Mouse (Mus musculus): Measurements from ENCODE around the gene Khdc1b.
A peak's percentile ranks its signal among the peaks of the same experiment; 100 is the strongest.
"Not testable (repeated sequence)": the region's sequence is repeated elsewhere in the genome, so short reads cannot be mapped to it uniquely, and the experiment has no call there.

Khdc1b gene

GRCm38 (mm10) chr1:21383256-21383655 is at the start of gene Khdc1b:
Khdc1b (plus strand) TSS chr1:21383556.
- DNase-seq (ENCODE audit: inconsistent ontology term), result no peak

- DNase-seq (ENCODE audit: inconsistent ontology term), result no peak
These were observed 47.5 kb upstream of the Khdc1b start for GRCm38 (mm10) chr1:21335836-21336235.

- no peak for DNase-seq (ENCODE audit: inconsistent ontology term)
These were observed 42.6 kb upstream of the Khdc1b start for GRCm38 (mm10) chr1:21340745-21341144.

GRCm38 (mm10) chr1:21344253-21344652 is 39.1 kb upstream of the Khdc1b start:
- DNase-seq (ENCODE audit: inconsistent ontology term), result peak; percentile 13

DNA sequence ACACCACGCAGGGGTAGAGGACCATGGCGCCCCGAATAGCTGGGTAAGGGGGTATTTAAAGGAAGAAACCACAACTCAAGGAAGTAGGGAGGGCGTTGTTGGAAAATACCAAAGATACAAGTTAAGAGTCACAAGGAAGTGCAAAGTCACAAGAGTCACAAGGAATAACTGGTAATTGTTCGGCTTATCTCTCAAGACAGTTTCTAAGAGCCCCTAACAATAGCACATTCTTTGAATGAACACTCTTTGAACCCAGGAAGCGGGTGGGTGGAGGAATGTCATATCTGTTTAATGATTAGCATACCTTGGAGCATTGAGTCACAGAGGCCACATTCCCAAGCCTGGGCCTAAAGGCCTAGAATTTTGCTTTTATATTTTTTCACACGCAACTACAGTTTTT is 38.6 kb upstream of the Khdc1b start:
- not testable (repeated sequence) for DNase-seq (ENCODE audit: inconsistent ontology term)

DNA sequence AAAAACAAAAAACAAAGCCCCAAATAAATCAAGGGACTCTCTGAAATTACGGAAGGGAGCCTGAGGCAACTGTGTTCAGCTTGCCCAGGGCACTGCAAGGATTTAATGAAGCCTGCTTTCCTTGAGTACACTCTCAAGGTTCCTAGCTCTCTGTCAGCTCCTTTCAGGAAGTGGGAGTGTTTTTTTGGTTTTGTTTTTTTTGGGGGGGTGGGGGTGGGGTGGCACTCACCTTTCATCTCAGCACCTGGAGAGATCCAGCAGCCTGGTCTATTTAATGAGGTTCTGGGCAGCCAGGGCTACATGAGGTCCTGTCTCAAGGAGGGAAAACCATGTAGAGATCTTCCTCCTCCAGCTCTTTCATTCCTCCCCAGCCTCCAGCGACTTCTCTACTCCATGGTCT is 34.0 kb upstream of the Khdc1b start, which contains the start of gene Khdc1a:
Gene Khdc1a, plus strand, starts transcription at position 301 of the 400 bp plus-strand sequence.
- DNase-seq (ENCODE audit: inconsistent ontology term), result no peak

- not testable (repeated sequence) for DNase-seq (ENCODE audit: inconsistent ontology term)
These were observed 15.3 kb upstream of the Khdc1b start, which contains the start of gene Khdc1c for GRCm38 (mm10) chr1:21368031-21368430. Khdc1c (plus strand) TSS chr1:21368331.

DNA sequence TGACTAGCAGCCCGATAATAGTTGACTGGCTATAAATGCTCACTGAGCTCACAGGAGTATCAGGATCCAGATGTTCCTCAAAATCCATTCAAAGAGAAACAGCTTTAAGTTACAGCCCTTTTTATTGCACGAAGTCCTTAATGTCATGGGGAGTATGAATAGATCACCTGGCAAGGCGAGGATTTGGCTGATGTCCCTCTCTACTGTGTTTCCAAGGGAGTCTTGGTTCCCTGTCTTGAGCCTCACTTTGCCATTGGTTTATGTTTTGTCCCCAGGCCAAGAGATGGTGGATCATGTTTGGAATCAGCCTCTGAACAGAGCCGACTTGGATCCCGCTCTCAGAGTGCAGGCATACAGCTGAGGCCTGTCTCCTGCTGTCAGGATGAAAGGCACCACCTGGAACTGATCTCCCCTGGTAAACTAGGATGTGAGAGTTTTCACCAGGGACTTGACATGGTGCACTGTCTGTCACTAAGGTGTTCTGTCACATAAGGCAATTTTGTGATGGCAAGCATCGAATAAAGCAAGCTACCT is 7.8 kb downstream of the Khdc1b start:
- no peak for DNase-seq (ENCODE audit: inconsistent ontology term)

GRCm38 (mm10) chr1:21402804-21403203 is 19.4 kb downstream of the Khdc1b start:
- DNase-seq (ENCODE audit: inconsistent ontology term), result no peak

DNA sequence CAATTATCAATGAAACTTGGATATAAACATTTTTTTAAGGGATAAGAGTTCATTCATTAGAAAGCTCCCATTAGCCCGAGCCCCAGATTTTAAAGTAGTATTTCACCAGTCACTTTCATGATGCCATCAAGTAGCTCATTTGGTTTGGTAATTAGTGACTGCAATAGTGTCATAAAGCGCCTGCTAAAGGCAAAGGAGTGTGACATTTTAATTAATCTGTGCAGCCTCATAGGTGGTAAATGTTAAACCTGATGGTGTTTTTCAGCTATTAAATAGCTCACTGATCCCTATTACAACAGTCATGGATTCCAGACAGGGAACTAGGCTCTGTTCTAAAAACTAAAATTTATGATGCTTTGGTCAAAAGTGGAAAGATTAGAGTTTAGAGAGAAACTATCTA is 23.9 kb downstream of the Khdc1b start:
- no peak for DNase-seq (ENCODE audit: inconsistent ontology term)

GRCm38 (mm10) chr1:21411331-21412196 is 28.2 kb downstream of the Khdc1b start:
- peak; percentile 85 for DNase-seq (ENCODE audit: inconsistent ontology term)

DNA sequence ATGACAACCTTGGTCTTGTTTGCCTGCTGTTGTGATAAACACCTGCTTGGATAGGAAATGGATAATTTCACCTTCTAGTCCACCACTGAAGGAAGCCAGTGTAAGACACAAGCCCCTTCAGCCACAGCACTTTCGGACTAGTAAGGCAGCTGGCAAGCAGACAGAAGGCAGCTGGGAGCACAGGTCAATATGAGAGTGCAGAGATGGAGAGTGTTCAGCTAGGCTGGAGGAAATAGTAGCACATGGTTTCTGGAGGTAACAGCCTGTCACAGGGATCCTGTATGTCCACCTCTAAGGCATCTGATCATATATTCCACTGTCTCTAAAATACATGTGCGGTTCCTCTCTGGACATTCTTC is 28.8 kb downstream of the Khdc1b start:
- no peak for DNase-seq (ENCODE audit: inconsistent ontology term)

GRCm38 (mm10) chr1:21419370-21419769 is 36.0 kb downstream of the Khdc1b start:
- DNase-seq (ENCODE audit: inconsistent ontology term), result peak; percentile 11

- no peak for DNase-seq (ENCODE audit: inconsistent ontology term)
These were observed 42.3 kb downstream of the Khdc1b start for GRCm38 (mm10) chr1:21425654-21426053.

DNA sequence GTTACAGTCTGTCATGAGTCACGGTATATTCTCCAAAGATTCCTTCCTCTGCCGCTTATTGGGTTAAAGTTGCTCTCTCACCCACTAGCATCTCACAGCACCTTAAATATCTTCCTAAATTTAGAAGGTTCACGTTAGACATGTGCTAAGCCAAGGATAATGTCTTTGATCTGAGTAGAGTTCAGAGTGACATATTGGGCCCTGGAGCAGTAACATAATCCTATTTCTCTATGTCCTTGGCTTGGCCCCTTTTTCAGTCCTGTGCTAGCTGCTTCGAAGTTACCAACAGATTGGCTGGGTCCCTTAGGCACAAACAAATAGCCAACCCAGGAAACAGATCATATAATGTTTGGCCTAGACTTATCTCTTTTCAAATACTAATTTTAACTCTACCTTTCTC is 44.7 kb downstream of the Khdc1b start:
- no peak for DNase-seq (ENCODE audit: inconsistent ontology term)

GRCm38 (mm10) chr1:21431666-21432065 is 48.3 kb downstream of the Khdc1b start:
- DNase-seq (ENCODE audit: inconsistent ontology term), result no peak

- no peak for DNase-seq (ENCODE audit: inconsistent ontology term)
These were observed 51.5 kb downstream of the Khdc1b start for GRCm38 (mm10) chr1:21434853-21435252.
